Comparison of ENCODE assay signal across 8 mouse cellular contexts in the genomic region with DNA sequence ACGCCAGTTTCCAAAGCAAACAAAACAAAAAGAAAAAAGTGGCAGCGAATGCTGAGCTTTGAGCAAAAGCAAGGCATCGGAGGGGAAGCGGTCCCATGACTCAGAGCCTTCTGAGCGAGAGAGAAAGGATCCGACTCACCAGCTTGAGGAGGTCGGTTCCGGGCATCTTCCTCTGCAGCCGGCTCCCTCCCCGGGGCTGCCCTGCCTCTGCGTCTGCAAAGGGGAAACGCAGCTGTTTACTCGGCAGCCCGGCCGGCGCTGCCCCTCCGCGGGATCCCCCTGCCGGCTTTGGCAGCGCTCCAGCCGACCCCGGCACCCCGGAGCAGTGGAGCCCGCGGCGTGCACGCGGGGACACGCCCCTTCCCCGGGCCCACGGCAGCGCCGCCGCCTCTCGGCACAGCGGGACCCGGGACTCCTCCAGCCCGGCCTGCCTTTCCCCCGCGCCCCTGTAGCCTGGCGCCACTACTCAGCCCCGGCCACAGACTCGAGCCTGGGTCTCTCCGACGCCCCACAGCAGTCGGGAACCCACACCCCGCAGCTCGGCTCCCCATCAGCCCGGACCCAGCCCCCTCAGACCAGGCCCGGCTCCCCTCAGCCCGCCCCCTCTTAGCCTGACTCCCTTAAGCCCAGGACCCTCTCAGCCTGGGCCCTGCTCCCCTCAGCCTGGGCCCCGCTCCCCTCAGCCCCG. TPM values are rescaled to one million over a fixed set of nuclear protein-coding genes. Genes with fewer than 3 reads are reported as not detected.
A peak's percentile ranks its signal among the peaks of the same experiment; 100 is the strongest.
DNase-seq lines count a peak whose midpoint lies in the region; ATAC-seq lines count a peak whose summit lies in the region.

No protein-coding gene starts in this region.

- peak; percentile 67 for DNase-seq in ES-CJ7 (ENCODE audit: low read depth, low spot score)
- DNase-seq in cerebellum, adult 11-12 months: peak; percentile 55
- DNase-seq in heart, postnatal 36 days: peak; percentile 50 to 64
- peak; percentile 46 for DNase-seq in layer of hippocampus, adult 9-11 months
- peak; percentile 68 for DNase-seq in lung, postnatal 10 days
- DNase-seq in ovary, postnatal 14 days (ENCODE audit: low spot score): peak; percentile 41
- peak; percentile 59 to 66 for DNase-seq in thymus, postnatal 10 days (ENCODE audit: low spot score in 2 of 2)

- H3K36me3 ChIP-seq in forebrain, embryonic 15.5 days: 0 out of 2 replicates have a peak, but pooled peaks cover 2% of the 10 kb centered on the region

- peaks cover 16% of the 10 kb centered on the region for H3K4me1 ChIP-seq in forebrain, embryonic 15.5 days

- peak overlapping the region; percentile 77 for H3K4me2 ChIP-seq in forebrain, embryonic 15.5 days (replicated peaks)

- H3K9me3 ChIP-seq in forebrain, embryonic 15.5 days: no peaks in the 10 kb centered on the region

- peak overlapping the region; percentile 83 for H3K9ac ChIP-seq in forebrain, embryonic 15.5 days (replicated peaks)

- H3K27me3 ChIP-seq in forebrain, embryonic 15.5 days: no peaks in the 10 kb centered on the region

- peak; percentile 69 for ATAC-seq in forebrain, embryonic 15.5 days (replicated peaks)

- peak overlapping the region; percentile 97 for H3K27ac ChIP-seq in forebrain, embryonic 15.5 days (replicated peaks)

- intact Hi-C loops in heart, postnatal 36 days (cut with DNase I): no loop called here

- WGBS in forebrain, embryonic 15.5 days: under 1% methylated on average over 49 of the region's 53 CpGs

- peak overlapping the region; percentile 86 for H3K4me3 ChIP-seq in forebrain, embryonic 15.5 days

RNA-seq across cellular contexts. Expression of gene Sgpl1, which starts 1.2 kb away (rescaled TPM):
- polyA plus RNA-seq in forebrain, embryonic 15.5 days (2015; fragmentation: Nextera tagmentation; extraction: Ambion mirVana): 63.6 and 65.8 TPM in 2 replicates
- 10 to 100 TPM; 17.8 to 19.8 TPM for total RNA-seq in heart, postnatal 36 days (2021)

RNA-seq across cellular contexts. Expression of gene Tbata, which starts 25.5 kb away (rescaled TPM):
- 1.3 and 3.2 TPM in 2 replicates for polyA plus RNA-seq in forebrain, embryonic 15.5 days (2015; fragmentation: Nextera tagmentation; extraction: Ambion mirVana)
- not detected for total RNA-seq in heart, postnatal 36 days (2021)

RNA-seq across cellular contexts. Expression of gene Pcbd1, which starts 57.1 kb away (rescaled TPM):
- 15.8 and 16.5 TPM in 2 replicates for polyA plus RNA-seq in forebrain, embryonic 15.5 days (2015; fragmentation: Nextera tagmentation; extraction: Ambion mirVana)
- total RNA-seq in heart, postnatal 36 days (2021): under 1 TPM; 0.39 to 0.95 TPM

Comparison
In these comparisons a context has a peak if more than half of its experiments do, and no peak if none do; other contexts are left out.
1. Peak in every context shown above with its lines: DNase-seq, ATAC-seq, H3K4me3 ChIP-seq and H3K27ac ChIP-seq.